Mouse (Mus musculus): Measurements from ENCODE around the gene Cenpf. TPM values are rescaled to one million over a fixed set of nuclear protein-coding genes. Genes with fewer than 3 reads are reported as not detected.

Gene Cenpf
- total RNA-seq, 2 experiments from 2014 or later = 3.0 to 4.0 TPM

DNA sequence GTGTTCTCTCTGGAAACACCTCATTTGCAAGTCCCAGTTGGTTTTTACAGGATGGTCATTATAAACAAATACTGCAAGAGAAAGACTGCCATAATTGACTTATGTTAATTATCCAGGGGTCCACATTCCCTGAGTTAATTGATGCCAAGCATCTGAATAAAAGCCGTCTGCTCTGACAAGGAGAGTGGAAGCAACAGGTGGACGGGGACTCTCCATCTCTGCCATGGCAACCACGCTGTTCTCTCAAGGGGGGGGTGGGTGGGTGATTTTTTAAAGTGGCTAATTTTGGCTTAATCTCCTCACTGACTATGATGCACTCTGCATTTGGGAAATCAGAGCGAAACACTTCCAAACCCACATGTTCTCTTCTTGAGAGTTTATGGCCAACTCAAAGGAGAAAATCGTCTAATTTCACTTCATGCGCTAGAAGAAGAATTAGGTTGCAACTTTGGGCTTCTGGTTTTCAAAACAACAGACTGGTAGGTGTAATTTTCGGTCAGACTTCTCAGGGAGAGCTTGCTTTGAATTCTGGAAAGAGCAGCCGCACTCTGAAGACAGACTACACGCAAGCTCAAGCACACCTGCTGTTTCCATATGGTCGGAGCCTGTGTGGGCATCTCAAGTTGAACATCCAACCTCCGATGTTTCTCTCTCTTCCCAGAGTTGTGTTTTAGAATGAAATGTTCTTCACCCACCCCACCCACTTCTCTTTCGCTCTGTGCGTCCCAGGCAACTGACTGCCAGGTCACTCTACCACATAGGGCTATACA is 55.8 kb downstream of the Cenpf start:
- DNase-seq (ENCODE audit: low spot score in 2 of 2) = peak in 1 of 2 experiments; percentile 26

- no peak for DNase-seq (ENCODE audit: low spot score in 2 of 2)
Observed at GRCm38 (mm10) chr1:189630026-189630425, 57.9 kb downstream of the Cenpf start.

DNA sequence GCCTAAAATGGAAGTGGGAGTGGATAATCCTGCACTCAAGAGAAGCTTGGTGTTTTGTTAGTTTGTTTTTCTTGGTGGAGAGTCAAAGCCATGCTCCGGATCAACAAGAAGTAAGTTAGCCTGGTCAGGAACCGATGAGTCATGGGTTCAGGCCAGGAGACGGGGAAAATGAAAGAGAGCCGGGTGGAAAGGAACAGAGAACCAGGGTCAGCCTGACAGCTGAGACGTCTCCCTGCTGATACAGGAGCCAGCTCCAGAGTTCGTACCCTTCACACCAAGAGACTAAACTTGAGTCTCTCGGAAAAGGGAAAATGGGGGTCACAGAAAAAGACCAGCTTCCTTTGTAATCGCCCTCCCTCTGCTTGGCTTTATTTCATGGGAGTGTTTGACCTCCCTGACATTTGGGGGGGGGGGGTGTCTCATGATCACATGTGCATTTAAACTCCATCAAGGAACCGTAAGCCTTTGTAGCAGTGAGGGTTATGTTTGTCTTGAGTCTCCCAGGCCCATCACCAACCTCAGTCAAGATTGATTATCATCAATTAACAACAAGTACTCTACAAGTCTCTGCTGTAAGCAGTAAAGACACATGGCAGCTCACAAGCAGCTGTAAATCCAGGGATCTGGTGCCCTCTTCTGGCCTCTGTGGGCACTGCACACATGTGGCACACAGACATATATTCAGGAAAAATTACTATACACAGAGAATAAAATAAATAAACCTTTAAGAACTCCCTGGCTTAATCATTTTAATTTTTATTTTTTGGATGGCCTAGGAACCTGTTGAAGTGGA is 59.7 kb downstream of the Cenpf start:
- DNase-seq (ENCODE audit: low spot score in 2 of 2) = peak; percentile 35 to 68

DNA sequence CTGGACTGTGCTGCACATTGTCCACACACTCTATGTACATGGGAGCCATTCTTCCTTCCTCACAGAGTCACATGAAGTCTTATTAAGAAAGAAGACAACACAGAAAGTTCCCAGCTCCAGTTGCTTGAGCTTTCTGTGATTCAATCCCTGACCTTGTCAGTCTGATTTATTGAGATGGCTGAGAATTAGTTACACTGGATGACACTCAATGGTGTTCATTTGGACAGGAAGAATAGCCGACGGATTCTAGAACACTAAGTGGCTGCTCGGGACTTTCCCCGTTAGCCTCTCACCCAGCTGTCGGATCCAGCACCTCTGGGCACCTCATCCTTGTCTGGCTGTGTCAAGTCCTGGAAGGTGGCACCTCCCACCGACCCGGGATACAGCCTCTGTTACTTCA is 63.1 kb downstream of the Cenpf start:
- DNase-seq (ENCODE audit: low spot score in 2 of 2) = no peak

GRCm38 (mm10) chr1:189618970-189619740 is 68.7 kb downstream of the Cenpf start:
- DNase-seq (ENCODE audit: low spot score in 2 of 2) = no peak

DNA sequence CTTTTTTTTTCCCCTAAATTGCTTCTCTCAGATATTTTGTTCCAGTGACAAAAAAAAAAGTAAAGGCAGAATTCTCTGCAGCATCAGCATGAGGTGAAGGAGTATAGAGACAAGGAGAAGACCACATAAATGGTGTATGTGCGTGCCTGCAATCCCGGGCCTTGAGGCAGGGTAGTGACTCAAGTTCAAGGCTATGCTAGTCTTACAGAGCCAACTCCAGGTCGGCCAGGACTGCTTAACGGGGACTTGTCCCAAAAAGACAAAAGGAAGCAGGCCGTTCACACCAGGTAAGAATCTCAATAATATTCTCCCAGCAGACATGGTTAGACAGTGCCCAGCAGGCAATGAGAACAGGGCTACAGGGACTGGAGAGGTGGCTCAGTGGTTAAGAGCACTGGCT is 70.5 kb downstream of the Cenpf start:
- no peak for DNase-seq (ENCODE audit: low spot score in 2 of 2)

GRCm38 (mm10) chr1:189615246-189615645 is 72.6 kb downstream of the Cenpf start:
- DNase-seq (ENCODE audit: low spot score in 2 of 2) = no peak

- DNase-seq (ENCODE audit: low spot score in 2 of 2) = no peak
Observed at GRCm38 (mm10) chr1:189613076-189613475, 74.8 kb downstream of the Cenpf start.

- DNase-seq (ENCODE audit: low spot score in 2 of 2) = no peak
Observed at GRCm38 (mm10) chr1:189611775-189612174, 76.1 kb downstream of the Cenpf start.

DNA sequence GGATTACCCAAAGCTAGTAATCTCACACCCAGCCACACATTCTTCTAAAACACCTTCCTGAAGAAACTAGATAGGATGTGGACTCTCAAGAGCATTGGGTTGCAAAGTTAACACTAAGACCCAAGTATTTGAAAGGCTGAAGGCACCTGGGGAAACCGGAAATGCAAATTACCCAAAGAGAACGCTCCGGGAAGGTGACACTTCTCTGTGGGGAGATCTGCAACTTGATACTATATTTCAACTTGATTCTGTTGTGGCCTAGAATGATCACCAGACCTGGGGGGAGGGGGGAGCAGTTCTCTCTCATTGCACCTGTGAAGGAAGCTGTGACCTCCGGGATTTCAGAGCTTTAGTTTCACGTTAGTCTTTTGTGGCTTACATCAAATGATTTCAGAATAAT is 79.2 kb downstream of the Cenpf start:
- no peak for DNase-seq (ENCODE audit: low spot score in 2 of 2)

DNA sequence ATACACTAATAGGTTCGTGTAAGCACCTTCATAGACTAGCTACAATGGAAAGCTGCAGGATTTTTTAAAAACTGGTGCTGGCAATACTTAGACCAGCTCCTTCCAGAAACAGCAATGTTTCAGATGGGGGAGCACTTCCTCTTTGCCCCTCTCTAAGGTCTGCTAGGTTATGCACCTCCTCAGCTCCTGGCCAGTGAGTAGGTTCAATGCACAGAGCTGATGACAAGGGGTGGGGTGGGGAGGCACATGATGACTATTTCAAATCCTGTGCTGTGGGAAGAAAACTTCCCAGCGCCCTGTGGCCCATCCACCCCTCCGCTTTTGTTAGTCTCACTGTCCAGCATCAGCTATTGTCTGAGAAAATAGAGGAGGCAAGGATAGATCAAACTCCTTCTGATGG is 79.8 kb downstream of the Cenpf start:
- DNase-seq (ENCODE audit: low spot score in 2 of 2) = no peak

GRCm38 (mm10) chr1:189605598-189606126 is 82.2 kb downstream of the Cenpf start:
- no peak for DNase-seq (ENCODE audit: low spot score in 2 of 2)

- DNase-seq (ENCODE audit: low spot score in 2 of 2) = no peak
Observed at GRCm38 (mm10) chr1:189597096-189597495, 90.8 kb downstream of the Cenpf start.

Other genes with a start within 250 kb of the Cenpf start
- gene Ptpn14, start 40.2 kb upstream of the Cenpf start, total RNA-seq (2021) = 10 to 100 TPM; 12.0 to 15.7 TPM
- 10 to 100 TPM; 82.9 to 89.5 TPM for gene Smyd2, start 234.3 kb upstream of the Cenpf start, total RNA-seq (2021)

Measured in layer of hippocampus, postnatal 14 days (tissue).